Mouse (Mus musculus) ZHBTc4 (cell line): ENCODE results near the gene Mrpl40.

Experiments
- DNase-seq: peaks from one replicate; pipeline ENCODE4 v3.0.0-alpha.2; 2011; ENCODE audit warnings: low read depth, low spot score

Mrpl40 gene

DNA sequence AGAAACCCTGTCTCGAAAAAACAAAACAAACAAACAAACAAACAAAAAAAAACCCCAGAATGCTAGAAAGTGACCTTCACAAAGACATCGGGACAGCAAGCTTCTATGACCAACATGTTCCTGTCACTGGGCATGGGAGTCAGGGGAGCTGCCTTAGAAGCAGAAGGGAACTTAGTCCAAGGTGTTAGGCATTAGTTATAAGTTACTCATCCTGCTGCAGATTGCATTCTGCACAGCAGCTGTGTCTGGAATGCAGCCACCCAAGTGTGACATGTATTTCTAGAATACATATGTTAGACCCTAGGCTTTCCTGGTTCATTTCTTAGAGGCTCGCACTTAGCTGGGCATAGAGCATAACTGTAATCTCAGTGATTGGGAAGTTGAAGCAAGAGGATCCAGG lies 48.0 kb downstream of the Mrpl40 start:
- DNase-seq: no peak

DNA sequence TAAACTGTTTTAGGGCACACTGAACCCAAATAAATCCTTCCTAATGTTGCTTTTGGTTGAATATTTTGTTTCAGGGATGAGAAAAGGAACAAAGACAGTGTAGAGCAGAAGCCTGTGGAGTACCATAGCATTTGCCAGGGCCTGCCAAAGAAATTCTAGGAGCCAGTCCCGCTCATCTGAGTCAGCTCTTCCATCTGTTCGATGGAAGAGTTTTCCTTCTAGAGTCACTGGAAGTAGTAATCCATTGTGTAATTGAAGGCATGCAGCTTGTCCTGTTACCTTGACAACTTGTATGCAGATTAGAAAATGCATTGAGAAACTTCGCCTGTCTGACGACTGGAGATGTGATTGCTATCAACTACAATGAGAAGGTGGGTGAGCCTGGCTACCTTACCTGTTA lies 53.7 kb downstream of the Mrpl40 start:
- no peak for DNase-seq

DNA sequence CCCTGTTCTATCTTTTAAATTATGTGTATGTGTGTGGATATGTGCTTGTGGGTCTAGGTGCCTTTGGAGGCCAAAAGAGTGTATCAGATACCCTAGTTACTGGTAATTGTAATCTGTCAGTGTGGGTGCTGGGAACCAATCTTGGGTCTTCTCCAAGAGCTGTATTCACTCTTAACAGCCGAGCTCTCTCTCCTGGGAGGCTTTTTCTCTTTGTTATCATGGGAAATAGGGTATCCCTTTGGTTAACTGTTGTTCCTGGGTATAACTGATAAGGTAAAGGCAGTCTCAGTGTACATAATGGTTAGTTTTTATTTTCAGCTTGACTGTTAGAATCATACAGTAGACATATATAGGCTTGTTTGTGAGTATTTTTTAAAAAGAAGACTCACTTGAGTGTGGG lies 54.3 kb downstream of the Mrpl40 start:
- DNase-seq: no peak
